Mouse (Mus musculus): ENCODE measurements around the gene Gtdc1.

The Gtdc1 gene

DNA sequence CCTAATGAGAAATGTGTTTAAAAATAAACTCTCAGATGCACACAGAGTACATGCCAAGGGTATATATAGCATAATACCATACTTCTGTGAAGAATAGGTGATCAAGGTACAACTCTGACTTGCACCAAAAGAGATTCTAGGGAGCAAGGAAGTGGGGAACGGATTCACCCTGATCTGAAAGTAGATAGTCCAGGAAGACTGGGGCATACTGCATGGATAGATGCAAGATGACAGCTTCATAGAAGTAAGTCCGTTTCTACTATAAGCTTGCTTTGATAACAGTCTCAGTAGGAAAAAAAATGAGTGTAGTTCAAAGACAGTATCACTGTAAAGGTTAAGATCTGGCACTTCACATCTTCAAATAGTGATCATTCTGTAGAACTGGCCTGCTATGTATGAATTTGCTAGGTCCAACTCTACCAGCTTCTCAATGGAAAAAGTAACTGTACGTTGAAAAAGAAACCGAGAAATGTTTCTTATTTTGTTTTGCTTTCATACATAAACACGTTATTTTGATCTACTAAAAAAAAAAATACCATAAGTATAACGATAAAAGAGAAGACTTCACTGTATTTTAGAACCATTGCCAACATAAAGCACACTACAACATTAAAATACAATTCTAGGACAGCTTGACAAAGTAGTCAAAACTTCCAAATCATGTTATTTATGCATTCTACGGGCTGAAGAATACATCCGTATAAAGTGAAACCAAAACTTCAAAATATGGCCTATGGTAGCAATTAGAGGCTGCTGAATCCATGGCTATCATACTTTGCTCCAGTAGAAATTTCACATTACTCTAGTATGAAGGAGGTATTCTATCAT is 4.2 kb downstream of the Gtdc1 start:
- DNase-seq = no peak

DNA sequence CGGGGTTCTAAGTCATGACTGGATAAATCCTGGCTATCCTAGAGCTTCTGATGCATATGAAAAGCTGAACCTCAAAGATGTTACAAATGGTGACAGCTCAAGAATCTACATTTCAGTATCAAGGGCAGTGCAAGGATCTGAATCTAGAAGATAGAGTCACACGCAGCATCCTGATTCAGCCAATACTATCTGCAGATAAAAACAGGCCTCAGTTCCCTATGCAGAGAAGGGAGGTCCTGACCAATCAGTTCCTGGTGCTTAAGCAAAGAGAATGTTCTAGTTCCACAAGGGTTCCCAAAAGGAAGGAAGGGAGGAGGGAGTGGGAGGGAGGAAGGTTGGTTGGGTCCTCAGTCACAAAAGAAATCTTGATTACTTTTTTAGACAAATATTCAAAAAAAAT is 5.0 kb downstream of the Gtdc1 start:
- no peak for DNase-seq

DNA sequence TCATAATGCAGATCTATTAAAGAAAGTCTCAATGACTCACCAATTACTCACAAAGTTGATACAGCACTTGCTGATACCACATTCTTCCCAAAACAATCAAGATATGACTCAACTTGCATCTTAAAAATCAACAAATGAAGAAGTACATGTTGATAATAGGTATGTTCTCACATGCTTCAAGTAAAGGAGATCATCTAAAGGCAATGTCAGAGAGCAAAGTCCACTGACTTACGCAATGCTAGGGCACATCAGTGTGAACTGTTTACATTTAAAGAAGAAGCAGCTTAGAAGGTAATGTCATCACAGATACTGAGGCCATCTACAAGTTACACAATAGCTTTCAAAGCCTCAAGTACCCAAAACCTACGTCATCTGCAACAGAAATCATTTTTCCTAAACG is 7.0 kb downstream of the Gtdc1 start:
- no peak for DNase-seq

DNA sequence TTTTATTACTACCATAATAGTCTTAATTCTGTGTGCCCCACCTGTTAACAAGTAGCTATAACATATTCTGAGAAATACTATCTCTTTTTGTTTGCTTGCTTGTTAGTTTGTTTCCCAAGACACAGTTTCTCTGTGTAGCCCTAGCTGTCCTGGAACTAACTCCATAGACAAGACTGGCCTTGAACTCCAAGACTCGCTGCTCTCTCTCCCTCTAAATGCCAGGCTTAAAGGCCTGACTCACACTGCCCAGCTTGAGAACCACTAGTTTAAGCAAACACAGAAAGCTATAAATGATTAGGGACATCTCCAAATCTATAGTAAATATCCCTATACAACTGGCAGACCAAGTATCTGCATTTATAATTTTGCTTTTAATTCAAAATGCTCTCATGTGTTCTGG is 8.1 kb downstream of the Gtdc1 start:
- no peak for DNase-seq

DNA sequence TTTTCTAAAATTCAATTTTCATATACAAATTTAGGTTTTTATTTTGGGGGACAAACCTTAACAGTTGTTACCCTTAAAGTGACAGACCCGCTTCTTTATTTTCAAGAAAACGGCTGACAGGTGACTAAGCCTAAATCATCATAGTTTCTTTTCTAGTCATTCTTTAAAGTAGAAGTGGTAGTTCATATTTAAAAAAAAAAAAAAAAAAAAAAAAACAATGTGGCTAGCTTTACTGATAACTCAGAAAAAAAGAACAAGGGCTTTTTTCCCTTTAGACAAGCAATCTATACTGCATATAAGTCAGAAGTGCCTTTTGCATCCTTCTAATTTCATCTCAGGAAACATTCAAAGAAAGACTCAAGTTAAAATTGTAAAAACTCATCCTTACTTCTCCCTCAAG is 8.7 kb downstream of the Gtdc1 start:
- DNase-seq = no peak

DNA sequence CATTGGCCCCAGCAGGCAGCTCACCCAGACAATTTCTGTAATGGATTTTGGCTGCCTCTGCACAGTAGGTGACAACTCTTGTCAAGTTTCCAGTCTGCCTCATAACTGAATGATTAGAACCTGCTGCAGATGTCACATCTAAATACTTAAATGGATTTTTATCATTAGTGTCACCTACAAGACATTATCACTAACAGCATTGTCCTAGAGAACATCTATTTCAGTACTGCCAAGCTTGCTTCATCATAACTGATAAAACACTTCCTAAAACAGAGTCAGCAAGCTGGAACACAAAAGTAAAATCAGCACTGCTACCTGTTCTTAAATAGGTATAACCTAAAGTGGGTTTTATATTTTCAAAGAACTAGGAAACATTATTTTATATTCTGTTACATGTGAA is 11.2 kb downstream of the Gtdc1 start:
- no peak for DNase-seq

DNA sequence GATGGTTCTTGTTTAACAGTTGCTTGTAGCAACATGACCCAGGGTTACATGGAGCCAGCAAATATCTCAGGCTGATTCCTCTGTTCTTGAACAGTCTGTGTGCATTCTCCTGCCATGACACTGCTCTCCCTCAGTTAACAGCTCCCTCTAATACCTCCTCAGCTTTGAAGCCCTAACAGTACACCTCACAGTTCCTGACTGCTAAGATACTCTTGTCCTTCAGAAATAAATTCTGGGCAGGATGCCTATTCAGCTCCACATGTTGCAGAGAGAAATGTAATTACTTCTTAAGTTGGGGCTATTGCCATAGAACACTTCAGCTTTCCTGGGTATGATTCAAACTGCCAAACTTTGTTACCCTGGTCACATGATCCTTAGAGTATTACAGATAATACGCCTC is 29.7 kb downstream of the Gtdc1 start:
- DNase-seq = no peak

DNA sequence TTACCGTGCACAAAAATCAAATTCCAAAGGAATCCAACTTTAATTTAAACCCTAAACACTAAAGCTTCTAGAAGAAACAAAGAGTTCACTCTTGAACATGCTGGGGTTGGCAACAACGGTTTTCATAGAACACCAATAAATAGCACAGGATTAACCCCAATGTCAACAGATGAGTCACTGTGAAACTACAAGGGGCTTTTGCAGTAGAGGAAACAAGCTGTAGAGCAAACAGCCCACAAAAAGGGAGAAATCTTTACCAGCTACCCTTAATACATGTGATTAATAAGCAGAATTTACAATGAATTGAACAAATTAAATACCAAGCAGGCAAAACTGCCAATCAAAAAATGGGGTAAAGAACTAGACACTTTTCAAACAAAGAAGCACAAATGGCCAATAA is 53.7 kb downstream of the Gtdc1 start:
- no peak for DNase-seq

DNA sequence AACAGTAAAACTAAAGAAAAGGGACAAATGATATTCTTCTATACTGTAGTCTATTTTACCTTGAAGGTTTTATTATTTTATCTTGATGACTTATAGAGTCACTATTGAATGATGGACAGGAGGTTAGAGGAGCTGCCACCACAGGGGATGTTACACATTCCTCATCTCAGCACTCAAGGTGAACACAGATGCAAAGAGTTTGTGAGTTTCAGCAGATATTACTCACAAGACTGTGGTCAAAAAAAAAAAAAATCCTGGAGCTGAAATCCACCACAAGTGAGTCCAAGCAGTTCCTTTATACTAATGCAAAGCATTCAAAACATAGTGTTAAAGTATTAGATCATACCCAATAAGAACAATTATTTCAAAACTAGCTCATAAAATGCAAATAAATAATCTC is 62.7 kb downstream of the Gtdc1 start:
- no peak for DNase-seq

DNA sequence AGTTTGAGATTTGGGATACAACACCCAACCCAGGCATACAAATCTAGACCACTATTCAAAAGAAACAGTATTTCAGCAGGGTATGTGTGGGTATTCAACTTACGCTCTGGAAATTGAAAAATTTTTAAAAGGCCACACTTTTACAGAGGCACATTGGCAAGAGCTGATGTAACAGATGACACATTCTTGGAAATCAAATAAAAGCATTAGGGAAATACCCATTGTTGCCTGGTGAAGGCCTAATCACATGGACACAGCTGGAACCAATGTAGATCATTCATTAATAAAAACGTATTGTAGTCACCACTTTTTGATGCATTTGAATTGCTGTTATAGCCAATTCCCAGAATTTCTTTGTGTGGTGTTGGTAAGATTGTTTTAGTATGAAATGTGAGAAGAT is 73.0 kb downstream of the Gtdc1 start:
- DNase-seq = no peak

DNA sequence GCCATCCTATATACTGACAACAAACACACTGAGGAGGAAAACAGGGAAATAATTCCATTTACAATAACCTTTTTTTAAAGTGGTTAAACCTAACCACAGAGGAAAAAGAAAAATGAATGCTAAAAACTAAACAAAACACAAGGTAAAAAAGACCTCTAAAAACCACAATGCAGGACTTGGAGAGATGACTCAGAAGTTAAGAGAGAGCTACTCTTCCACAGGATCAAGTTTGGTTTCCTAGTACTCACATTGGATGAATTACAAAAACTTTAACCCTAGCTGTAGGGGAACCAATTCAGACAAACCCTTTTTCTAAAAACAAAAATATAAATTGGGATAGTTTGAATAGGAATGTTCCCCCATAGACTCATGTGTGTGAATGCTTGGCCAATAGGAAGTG is 77.8 kb downstream of the Gtdc1 start:
- DNase-seq = no peak

DNA sequence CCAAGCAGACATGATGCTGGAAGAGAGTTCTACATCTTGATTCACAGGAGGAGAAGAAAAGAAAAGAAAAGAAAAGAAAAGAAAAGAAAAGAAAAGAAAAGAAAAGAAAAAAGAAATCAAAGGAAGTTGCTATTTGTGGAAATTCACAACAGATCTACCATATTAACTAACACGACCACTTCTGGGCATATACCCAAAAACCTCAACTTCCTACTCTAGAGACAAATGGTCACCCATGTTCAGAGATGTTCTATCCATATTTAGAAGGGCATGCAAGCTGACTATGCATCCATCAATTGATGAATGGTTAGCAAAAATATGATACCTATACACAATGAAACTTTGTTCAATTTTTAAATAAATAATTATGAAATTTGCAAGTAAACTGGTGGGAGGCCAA is 79.3 kb downstream of the Gtdc1 start:
- DNase-seq = no peak

DNA sequence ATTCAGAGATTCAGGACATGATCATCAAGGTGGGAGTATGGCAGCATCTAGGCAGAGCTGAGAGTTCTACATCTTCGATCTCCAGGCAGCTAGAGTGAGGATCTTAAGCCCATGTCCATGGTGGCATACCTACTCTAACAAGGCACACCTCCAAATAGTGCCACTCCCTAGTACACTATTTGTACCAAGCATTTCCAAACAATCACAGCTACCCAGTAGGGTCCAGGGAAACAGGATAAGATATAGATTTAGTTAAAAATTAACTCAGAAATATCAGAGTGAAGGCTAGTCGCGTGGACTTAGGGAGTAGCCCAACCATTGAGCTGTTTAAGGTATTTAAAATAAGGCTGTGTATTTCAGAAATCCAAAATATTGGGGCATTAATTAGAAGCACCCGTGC is 82.0 kb downstream of the Gtdc1 start:
- no peak for DNase-seq

DNA sequence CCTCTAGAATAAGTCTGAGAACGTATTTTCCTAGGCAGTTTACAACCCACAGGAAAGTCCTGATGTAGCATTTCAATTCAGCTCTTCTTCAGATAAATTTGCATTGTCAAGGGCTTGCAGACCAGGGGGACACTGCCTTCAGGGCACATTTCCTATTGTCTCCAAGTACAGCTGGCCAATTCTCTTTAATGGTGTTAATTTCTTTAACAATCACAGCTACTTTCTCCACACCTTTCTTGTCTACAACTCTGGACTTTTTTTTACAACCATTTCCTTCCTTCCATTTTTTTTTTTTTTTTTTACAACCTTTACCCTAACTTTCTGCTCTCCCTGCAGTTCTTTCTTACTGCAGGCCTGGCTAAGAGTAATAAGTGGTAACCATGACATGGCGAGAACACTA is 97.7 kb downstream of the Gtdc1 start:
- DNase-seq = no peak

DNA sequence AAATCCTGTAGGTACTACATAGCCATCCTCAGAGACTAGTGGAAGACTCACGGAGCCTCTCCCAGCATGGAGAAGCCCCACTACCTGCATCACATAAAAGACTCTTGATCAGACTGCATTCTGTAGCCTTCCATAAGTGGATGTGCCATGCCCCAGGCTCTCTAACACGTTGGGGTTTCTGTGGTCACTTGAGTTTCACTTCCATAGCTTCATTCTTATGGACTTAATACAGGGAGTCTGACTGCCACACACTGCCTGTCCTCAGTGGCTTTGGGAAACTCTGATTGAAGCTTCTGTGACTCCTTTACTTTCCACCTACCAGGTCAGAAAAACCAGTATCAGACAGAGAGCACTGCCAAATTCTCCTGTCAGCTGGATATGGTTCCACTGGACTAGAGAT is 98.1 kb downstream of the Gtdc1 start:
- DNase-seq = no peak

DNA sequence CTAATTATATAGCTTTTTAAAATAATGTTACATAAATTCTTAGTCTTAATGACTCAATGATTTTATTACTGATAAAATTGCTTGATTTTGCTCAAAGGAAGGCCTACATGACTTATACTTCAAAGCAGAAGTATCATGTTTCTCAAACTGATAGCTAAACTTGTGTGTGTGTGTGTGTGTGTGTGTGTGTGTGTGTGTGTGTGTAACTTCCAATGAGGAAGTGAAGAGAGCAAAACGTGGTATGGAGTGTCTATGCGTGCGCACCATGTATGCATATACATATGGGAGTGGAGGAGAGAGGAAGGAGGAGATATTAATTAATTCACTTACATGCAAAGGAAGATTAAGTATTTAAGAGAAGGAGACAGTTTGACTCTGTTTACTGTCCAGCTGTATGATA is 100.8 kb downstream of the Gtdc1 start:
- DNase-seq = no peak

DNA sequence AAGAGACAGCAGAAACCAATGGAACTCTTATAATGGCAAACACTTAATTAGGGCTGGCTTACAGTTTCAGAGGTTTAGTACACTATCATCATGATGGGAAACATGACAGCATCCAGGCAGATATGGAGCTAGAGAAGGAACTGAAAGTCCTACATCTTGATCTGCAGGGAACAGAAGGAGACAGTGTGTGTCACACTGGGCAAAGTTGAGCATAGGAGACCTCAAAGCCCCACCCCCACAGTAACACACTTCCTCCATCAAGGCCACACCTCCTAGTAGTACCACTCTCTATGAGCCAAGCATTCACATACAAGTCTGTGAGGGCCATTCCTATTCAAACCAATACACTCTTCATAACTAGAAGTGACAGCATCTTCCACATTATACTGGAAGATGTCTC is 109.7 kb downstream of the Gtdc1 start:
- DNase-seq = no peak

DNA sequence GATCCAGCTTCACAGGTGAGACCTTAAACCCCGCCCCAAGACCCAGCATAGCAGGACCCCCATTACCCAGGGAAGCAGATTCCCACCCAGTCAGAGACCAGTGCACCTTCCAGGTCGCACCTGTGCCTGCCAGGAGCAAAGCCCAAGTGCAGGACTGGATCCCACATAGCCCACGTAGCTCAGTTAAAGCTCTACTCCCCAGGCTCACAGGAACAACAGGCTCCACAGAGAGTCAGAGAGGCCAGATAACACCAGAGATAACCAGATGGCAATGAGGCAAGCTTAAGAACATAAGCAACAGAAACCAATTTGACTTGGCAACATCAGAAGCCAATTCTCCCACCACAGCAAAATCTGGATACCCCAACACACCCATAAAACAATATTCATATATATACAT is 113.7 kb downstream of the Gtdc1 start:
- DNase-seq = no peak

DNA sequence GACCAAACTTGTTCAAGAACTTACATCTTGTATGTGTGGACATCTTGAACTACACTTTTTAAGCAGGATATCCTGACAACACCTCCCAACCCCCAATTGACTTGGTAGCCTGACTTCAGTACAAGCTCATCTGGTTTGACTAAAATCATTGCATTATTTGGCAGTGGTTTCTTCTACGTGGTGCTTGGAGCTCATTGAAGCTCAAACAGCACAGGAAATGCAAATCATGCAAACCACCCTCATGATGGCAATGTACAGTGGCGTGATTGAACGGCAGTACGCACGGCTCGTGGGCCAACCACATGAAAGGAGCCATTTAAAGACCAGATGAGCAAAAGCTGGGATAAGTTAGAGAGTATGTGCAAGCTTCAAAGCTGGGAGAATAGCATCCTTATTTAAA is 123.0 kb downstream of the Gtdc1 start:
- no peak for DNase-seq

DNA sequence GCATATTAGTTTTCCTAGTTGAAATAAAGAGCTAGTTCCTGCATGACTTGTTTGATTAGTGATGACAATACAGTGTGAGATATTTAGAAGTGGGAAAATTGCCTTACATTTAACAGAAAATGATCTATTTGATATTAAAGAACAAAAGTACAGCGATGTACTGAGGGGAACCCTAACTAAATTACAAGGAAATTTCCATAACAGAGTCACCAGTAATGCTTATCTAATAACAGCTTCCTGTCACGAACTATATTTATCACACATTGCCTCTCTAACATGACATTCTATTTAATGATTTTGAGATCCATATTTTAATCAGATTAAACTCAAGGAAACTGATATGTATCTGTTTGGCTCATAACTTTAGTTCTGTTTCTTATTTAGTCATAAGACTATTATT is 126.1 kb downstream of the Gtdc1 start:
- no peak for DNase-seq

DNA sequence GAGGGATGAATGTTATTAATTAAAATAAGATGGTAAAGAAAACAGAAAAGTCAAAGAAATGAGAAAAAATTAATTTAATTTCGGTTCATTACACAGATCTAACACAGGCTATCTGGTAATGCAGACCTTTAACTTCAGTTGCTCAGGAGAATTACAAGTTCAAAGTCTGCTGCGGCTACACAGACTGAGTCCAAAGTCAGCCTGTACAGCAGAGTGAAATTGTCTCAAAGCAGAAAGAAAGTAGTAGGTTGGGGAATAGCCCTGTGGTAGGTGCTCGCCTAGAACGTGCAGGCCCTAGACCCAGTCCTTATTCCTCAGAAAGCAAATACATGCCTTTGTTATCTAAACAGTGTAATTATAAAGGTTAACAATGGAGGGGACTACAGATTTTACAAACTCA is 135.6 kb downstream of the Gtdc1 start:
- DNase-seq = no peak

DNA sequence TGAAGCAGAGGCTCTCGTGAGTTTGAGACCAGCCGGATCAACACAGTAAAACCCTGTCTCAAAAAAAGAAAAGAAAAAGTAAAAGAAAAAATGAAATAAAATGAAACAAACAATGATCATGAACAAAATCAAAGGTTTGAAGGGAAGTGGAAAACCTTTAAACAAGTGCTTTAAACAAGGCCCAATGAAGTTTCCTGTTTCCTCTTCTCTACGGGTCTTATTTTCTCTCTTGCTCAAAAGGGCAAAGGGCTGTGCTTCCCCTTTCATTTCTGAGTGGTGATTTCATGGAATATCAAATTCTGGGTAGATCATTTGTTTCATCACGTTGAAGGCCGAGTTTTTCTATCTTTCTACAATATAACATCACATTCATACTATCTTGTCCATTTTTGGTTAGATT is 136.3 kb downstream of the Gtdc1 start:
- no peak for DNase-seq

DNA sequence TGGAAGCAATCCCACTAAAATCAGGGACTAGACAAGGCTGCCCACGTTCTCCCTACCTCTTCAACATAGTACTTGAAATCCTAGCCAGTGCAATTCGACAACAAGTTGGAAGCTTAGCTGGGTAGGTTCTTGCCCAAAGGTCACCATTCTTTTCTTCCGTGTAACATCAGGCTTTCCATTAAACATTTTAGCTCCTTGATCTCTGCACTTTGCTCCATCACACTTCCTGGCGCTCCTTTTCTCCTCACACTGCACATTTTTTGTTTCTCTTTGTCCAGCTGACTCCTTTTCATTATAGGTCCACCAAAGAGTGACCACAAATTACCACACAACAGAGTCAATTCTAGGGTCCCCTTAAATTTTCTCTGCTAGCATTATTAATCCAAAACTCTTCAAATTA is 144.7 kb downstream of the Gtdc1 start:
- DNase-seq = no peak

DNA sequence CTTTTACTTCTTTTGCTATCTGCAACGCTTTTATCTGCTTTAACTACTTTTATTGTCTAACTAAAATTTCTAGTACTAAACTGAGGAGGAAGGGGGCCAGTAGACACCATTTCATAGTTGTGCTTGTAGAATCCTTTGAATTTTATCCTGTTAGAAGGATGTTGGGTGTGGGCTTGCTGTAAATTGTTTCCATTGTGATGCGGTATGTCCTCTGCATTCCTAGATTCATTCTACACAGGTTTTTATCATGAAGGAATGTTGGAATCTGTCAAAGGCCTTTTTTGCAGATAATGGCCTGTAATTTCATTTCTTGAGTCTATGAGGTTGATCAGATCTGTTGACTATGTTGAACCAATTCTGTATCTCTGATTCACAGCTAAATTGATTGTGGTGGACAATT is 146.5 kb downstream of the Gtdc1 start:
- no peak for DNase-seq

DNA sequence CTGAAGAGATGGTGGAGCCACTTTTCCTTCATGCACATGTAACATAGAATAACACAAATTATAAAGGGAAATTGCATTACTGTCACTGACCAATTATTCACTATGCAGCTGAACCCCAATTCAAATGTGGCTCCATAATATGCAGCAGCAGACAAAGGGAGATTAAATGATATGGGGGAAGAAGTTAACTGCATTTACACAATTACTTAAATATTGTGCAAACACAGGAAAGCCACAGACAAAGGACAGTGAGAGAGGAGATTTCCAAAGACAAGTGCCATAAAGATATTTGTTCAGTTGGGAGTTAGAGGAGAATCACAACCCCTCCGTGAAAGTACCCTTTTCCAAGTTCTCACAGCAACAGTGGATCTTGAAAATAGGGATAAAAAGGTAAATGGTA is 163.6 kb downstream of the Gtdc1 start:
- DNase-seq = no peak

DNA sequence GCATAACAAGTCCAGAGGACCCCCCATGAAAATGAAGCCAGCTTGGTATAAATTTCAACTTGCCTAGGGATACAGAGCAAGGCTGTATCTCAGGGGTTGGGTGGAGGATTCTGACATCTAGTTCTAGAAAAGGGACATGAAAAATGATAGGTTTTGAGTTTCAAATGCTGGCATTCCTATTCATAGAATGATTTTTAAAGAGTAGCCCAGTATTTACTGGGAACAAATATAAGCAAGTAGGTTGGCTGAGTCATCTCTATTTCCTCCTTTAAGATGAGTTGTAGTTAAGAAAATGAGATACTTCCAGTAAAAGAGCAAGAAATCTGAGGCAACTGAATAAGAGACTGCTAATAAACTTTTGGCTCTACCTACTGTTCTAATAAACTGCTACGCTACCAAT is 190.8 kb downstream of the Gtdc1 start:
- no peak for DNase-seq
